Mouse (Mus musculus) kidney, postnatal 0 days (tissue): Measurements from ENCODE around the gene Clasrp. TPM values are rescaled to one million over a fixed set of nuclear protein-coding genes. Genes with fewer than 3 reads are reported as not detected.

Experiments used
- ATAC-seq: fragments of 200-750 bp; cut with Nextera tagmentation; replicated peaks from 2 replicates; pipeline ENCODE4 v1.8.0; 2017; ENCODE audit warnings: low read depth, moderate number of reproducible peaks, moderate TSS enrichment, moderate library complexity; ENCODE audit not compliant: low FRiP score
- DNase-seq: peaks from one replicate; pipeline ENCODE4 v3.0.0-alpha.2; 2016; ENCODE audit warnings: low spot score
- H3K27ac ChIP-seq: fragments of 300-500 bp; sonication (generic); 2 replicates; pipeline ENCODE4 v1.5.1; 2014; ENCODE audit warnings: mild to moderate bottlenecking
- H3K27me3 ChIP-seq: fragments of 300-500 bp; sonication (generic); 2 replicates; pipeline ENCODE4 v1.6.1; 2014; ENCODE audit warnings: low read length, mixed read lengths; ENCODE audit not compliant: insufficient read depth
- H3K36me3 ChIP-seq: fragments of 300-500 bp; sonication (generic); 2 replicates; pipeline ENCODE4 v1.6.1; 2014; ENCODE audit warnings: low read length, mixed read lengths; ENCODE audit not compliant: insufficient read depth
- H3K4me1 ChIP-seq: fragments of 300-500 bp; sonication (generic); replicated peaks from 2 replicates; pipeline ENCODE4 v1.6.1; 2014; ENCODE audit warnings: antibody characterized with exemption, low read length, mixed read lengths; ENCODE audit not compliant: insufficient read depth
- H3K4me2 ChIP-seq: fragments of 300-500 bp; sonication (generic); 2 replicates; pipeline ENCODE4 v1.6.1; 2014; ENCODE audit warnings: mild to moderate bottlenecking, low read length, moderate library complexity, mixed read lengths
- H3K4me3 ChIP-seq: fragments of 300-500 bp; sonication (generic); replicated peaks from 2 replicates; pipeline ENCODE4 v1.5.1; 2014; ENCODE audit warnings: low read depth, low read length
- H3K9ac ChIP-seq: fragments of 300-500 bp; sonication (generic); 2 replicates; pipeline ENCODE4 v1.6.1; 2014; ENCODE audit warnings: low read depth, low read length
- H3K9me3 ChIP-seq: fragments of 300-500 bp; sonication (generic); replicated peaks from 2 replicates; pipeline ENCODE4 v1.6.1; 2016; ENCODE audit warnings: low read length, inconsistent platforms, mixed read lengths
- CTCF ChIP-seq: IDR thresholded peaks from 2 replicates; pipeline ENCODE4 v1.5.1; 2016; ENCODE audit warnings: antibody characterized with exemption, low read depth, mild to moderate bottlenecking, moderate library complexity
- WGBS: fragments of 180-500 bp; shearing (Covaris S2); extraction: QIAGEN DNeasy Blood & Tissue Kit; methylation state at CpG from one replicate; pipeline ENCODE4 v1.1.7; 2014; 5-methylcytosine and 5-hydroxymethylcytosine counted together
- polyA plus RNA-seq: library from polyadenylated mRNA; unstranded; fragments of >200 nt; fragmentation: Nextera tagmentation; extraction: Ambion mirVana; gene quantifications from 2 replicates; pipeline ENCODE4 v1.2.1, GENCODE M21; 2015

The Clasrp gene
- polyA plus RNA-seq, 1 experiment from 2014 or later: 35.1 TPM

DNA sequence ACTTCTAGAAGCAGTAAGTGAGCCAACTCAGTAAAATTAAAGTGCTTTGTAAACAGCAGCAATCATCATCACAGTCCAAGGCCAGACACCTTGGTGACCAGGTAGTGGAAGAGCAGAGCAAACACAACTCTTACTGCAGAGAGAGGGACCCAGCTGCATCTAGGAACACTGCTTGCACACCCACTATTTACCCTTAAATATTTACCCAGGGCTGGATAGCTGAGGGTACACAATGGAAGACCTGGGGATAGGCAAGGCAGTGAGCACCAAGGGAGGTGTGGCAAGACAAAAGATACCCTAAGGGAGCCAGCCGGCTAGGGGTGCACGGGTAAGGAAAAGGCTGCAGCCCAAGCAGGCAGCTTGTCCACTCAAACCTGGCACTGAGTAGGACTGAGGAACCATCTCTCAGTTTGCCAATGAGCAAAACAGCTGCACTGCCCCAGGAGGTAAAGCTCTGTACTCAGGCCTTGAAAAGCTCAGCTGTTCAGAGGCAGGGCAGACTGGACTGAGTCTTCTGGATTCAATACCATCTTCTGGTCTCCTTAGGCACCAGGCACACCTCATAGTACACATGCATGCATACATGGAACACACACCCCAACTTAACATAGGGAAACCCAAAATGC is 56.8 kb downstream of the Clasrp start:
- ATAC-seq: no peak
- H3K36me3 ChIP-seq: no peaks in the 10 kb centered on the region
- no peaks in the 10 kb centered on the region for H3K27me3 ChIP-seq
- no peak for TF ChIP-seq CTCF
- peaks cover 7% of the 10 kb centered on the region; the same call in 1 of the 2 replicates for H3K4me1 ChIP-seq
- no peak overlapping the region for H3K27ac ChIP-seq
- no peaks in the 10 kb centered on the region for H3K9me3 ChIP-seq
- DNase-seq: no peak
- H3K9ac ChIP-seq: no peak overlapping the region
- H3K4me3 ChIP-seq: no peak overlapping the region
- no peak overlapping the region for H3K4me2 ChIP-seq
- 79% methylated on average over 2 of the region's 2 CpGs for WGBS

GRCm38 (mm10) chr7:19546007-19546406 is 58.3 kb downstream of the Clasrp start:
- no peaks in the 10 kb centered on the region for H3K9me3 ChIP-seq
- no peaks in the 10 kb centered on the region for H3K36me3 ChIP-seq
- H3K27ac ChIP-seq: no peak overlapping the region
- H3K9ac ChIP-seq: no peak overlapping the region
- no peak overlapping the region for H3K4me3 ChIP-seq
- H3K27me3 ChIP-seq: no peaks in the 10 kb centered on the region
- no peak overlapping the region for H3K4me2 ChIP-seq
- peaks cover 7% of the 10 kb centered on the region; the same call in 1 of the 2 replicates for H3K4me1 ChIP-seq
- no peak for TF ChIP-seq CTCF
- 26% methylated on average over 3 of the region's 3 CpGs for WGBS
- ATAC-seq: 0 out of 2 replicates have a peak, but pooled peaks have one; percentile 22
- peak; percentile 43 for DNase-seq

DNA sequence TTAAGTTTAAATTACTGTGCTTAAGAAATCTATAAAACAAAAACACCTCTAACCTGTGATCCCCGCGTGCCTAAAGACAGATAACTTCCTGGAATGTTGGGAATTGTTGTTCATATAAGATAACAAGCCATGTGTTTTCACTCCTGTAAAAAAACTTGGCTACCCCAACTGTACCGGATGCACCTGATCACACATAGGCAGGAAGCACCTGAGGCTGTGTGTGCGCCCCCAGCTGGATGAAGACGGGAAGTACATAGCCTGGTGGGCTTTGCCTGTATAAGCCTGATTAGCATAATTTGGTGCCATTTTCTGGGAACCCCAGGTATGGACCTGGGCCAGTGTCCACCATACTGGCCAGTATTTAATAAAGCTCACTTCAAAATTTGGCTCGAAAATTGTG is 60.7 kb downstream of the Clasrp start:
- WGBS: 47% methylated on average over 6 of the region's 6 CpGs
- DNase-seq (peak; percentile 42), ATAC-seq (no peak)
- Histone ChIP-seq H3K27me3 (no peaks in the 10 kb centered on the region), H3K4me3 (no peak overlapping the region), H3K27ac (no peak overlapping the region), H3K9me3 (no peaks in the 10 kb centered on the region), H3K4me1 (peaks cover 7% of the 10 kb centered on the region; the same call in 1 of the 2 replicates), H3K9ac (no peak overlapping the region), H3K4me2 (no peak overlapping the region), H3K36me3 (no peaks in the 10 kb centered on the region)
- peak; percentile 57 for TF ChIP-seq CTCF

DNA sequence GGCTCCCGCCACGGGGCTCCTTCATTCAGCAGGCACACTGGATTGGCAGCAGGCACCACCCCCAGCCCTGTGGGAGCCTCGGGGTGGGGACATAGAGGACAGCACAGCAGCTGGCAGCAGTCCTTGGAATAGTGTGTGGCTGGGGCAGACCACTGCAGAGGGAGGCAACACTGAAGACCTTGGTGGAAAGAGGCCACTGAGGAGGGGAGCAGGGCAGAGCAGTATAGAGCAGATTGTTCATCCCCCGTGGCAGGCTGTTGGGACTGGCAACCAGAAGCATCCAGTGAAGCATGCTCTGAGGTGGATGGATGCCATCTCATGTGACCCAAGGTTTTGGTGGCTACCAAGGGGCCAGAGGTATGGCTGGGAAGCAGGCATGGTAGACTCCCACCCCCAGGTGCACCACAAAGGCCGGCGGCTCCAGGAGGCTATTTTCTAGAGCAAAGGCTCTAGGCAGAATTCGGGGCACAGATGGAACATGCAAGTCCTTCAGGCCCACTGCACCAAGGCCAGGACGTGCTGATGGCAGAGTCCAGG is 62.1 kb downstream of the Clasrp start:
- H3K4me2 ChIP-seq: no peak overlapping the region
- no peak overlapping the region for H3K27ac ChIP-seq
- no peaks in the 10 kb centered on the region for H3K9me3 ChIP-seq
- no peak overlapping the region for H3K4me3 ChIP-seq
- WGBS: 56% methylated on average over 8 of the region's 8 CpGs
- DNase-seq: no peak
- peaks cover 7% of the 10 kb centered on the region; the same call in 1 of the 2 replicates for H3K4me1 ChIP-seq
- no peaks in the 10 kb centered on the region for H3K27me3 ChIP-seq
- H3K36me3 ChIP-seq: no peaks in the 10 kb centered on the region
- no peak overlapping the region for H3K9ac ChIP-seq
- no peak for ATAC-seq
- no peak for TF ChIP-seq CTCF

GRCm38 (mm10) chr7:19541681-19542154 is 62.6 kb downstream of the Clasrp start:
- peaks cover 7% of the 10 kb centered on the region; the same call in 1 of the 2 replicates for H3K4me1 ChIP-seq
- ATAC-seq (no peak), DNase-seq (no peak)
- no peaks in the 10 kb centered on the region for H3K27me3 ChIP-seq
- no peak overlapping the region for H3K4me2 ChIP-seq
- no peak overlapping the region for H3K4me3 ChIP-seq
- H3K9ac ChIP-seq: no peak overlapping the region
- no peak for TF ChIP-seq CTCF
- H3K36me3 ChIP-seq: no peaks in the 10 kb centered on the region
- no peaks in the 10 kb centered on the region for H3K9me3 ChIP-seq
- no peak overlapping the region for H3K27ac ChIP-seq
- 56% methylated on average over 7 of the region's 7 CpGs for WGBS

- TF ChIP-seq CTCF: no peak
- ATAC-seq (no peak), DNase-seq (no peak)
- WGBS: 77% methylated on average over 2 of the region's 2 CpGs
- no peak overlapping the region for H3K4me2 ChIP-seq
- H3K9ac ChIP-seq: 0 out of 2 replicates have a peak overlapping the region, but pooled peaks have one; percentile 31
- peaks cover 4% of the 10 kb centered on the region; the same call in 1 of the 2 replicates for H3K4me1 ChIP-seq
- H3K36me3 ChIP-seq: no peaks in the 10 kb centered on the region
- no peak overlapping the region for H3K27ac ChIP-seq
- H3K4me3 ChIP-seq: no peak overlapping the region
- H3K27me3 ChIP-seq: no peaks in the 10 kb centered on the region
- H3K9me3 ChIP-seq: no peaks in the 10 kb centered on the region
Observed at GRCm38 (mm10) chr7:19540771-19541566, 63.3 kb downstream of the Clasrp start.
